8 mouse cellular contexts compared by ENCODE assay signal in genomic region chr3:129213633-129214145, GRCm38 (mm10). TPM values are rescaled to one million over a fixed set of nuclear protein-coding genes. Genes with fewer than 3 reads are reported as not detected.
DNase-seq lines count a peak whose midpoint lies in the region; ATAC-seq lines count a peak whose summit lies in the region.

No protein-coding gene starts in this region.

- DNase-seq in B cell, adult 2 months: peak; percentile 76 to 77
- peak; percentile 90 for DNase-seq in kidney, postnatal 10 days
- peak; percentile 63 for DNase-seq in splenic B cell, adult 2 months (ENCODE audit: low read depth, low spot score)
- DNase-seq in layer of hippocampus, adult 18-20 months (ENCODE audit: low spot score in 2 of 2): no peak

- peak; percentile 87 for ATAC-seq in activated CD4-positive, CD25-positive, alpha-beta regulatory T cell, adult 4 months
- ATAC-seq in embryonic facial prominence, embryonic 15.5 days (ENCODE audit: insufficient number of reproducible peaks, low FRiP score, low TSS enrichment, low read depth): peak; percentile 94
- ATAC-seq in heart, embryonic 15.5 days (replicated peaks; ENCODE audit: insufficient number of reproducible peaks, insufficient read depth, low FRiP score, low read depth): peak; percentile 93
- peak; percentile 79 for ATAC-seq in megakaryocyte, adult 5-6 weeks (ENCODE audit: poor library complexity, severe bottlenecking)

- H3K27me3 ChIP-seq in embryonic facial prominence, embryonic 15.5 days: peaks cover 86% of the 10 kb centered on the region
- H3K27me3 ChIP-seq in heart, embryonic 15.5 days: peaks cover 93% of the 10 kb centered on the region
- H3K27me3 ChIP-seq in splenic B cell, adult 2 months (ENCODE audit: control insufficient read depth, insufficient read depth, low read length, poor library complexity, severe bottlenecking): peaks cover 6% of the 10 kb centered on the region

- no peaks in the 10 kb centered on the region for H3K36me3 ChIP-seq in embryonic facial prominence, embryonic 15.5 days
- H3K36me3 ChIP-seq in heart, embryonic 15.5 days: no peaks in the 10 kb centered on the region
- no peaks in the 10 kb centered on the region for H3K36me3 ChIP-seq in splenic B cell, adult 2 months (ENCODE audit: control insufficient read depth, insufficient read depth, low read length, poor library complexity, severe bottlenecking)

- H3K27ac ChIP-seq in embryonic facial prominence, embryonic 15.5 days (replicated peaks): peak overlapping the region; percentile 79
- H3K27ac ChIP-seq in heart, embryonic 15.5 days: peak overlapping the region; percentile 79

- under 1% methylated on average over 38 of the region's 39 CpGs for WGBS in embryonic facial prominence, embryonic 15.5 days
- 0% methylated on average over 39 of the region's 39 CpGs for WGBS in heart, embryonic 15.5 days

- H3K4me3 ChIP-seq in embryonic facial prominence, embryonic 15.5 days (replicated peaks): peak overlapping the region; percentile 60
- H3K4me3 ChIP-seq in heart, embryonic 15.5 days: peak overlapping the region; percentile 60

- no peaks in the 10 kb centered on the region for H3K9me3 ChIP-seq in embryonic facial prominence, embryonic 15.5 days (replicated peaks)
- no peaks in the 10 kb centered on the region for H3K9me3 ChIP-seq in heart, embryonic 15.5 days (replicated peaks)

- peak overlapping the region; percentile 97 for H3K4me2 ChIP-seq in embryonic facial prominence, embryonic 15.5 days (replicated peaks)
- peak overlapping the region; percentile 90 for H3K4me2 ChIP-seq in heart, embryonic 15.5 days

- H3K9ac ChIP-seq in embryonic facial prominence, embryonic 15.5 days: peak overlapping the region; percentile 45
- H3K9ac ChIP-seq in heart, embryonic 15.5 days: peak overlapping the region; percentile 54

- H3K4me1 ChIP-seq in embryonic facial prominence, embryonic 15.5 days: peaks cover 30% of the 10 kb centered on the region
- H3K4me1 ChIP-seq in heart, embryonic 15.5 days (replicated peaks): peaks cover 28% of the 10 kb centered on the region

RNA-seq across cellular contexts. Expression of gene Pitx2, which starts 14.0 kb away (rescaled TPM):
- not detected for polyA plus RNA-seq in activated CD4-positive, CD25-positive, alpha-beta regulatory T cell, adult 4 months (2017; shearing (Covaris generic))
- 82.5 and 88.3 TPM in 2 replicates for polyA plus RNA-seq in embryonic facial prominence, embryonic 15.5 days (2015; fragmentation: Nextera tagmentation; extraction: Ambion mirVana)
- 15.0 and 19.2 TPM in 2 replicates for polyA plus RNA-seq in heart, embryonic 15.5 days (2015; fragmentation: Nextera tagmentation; extraction: Ambion mirVana)
- total RNA-seq in megakaryocyte, adult 5-6 weeks (2015): not detected in 2 replicates
- total RNA-seq in megakaryocyte, adult 5-6 weeks (2017): not detected in 2 replicates
- not detected for total RNA-seq in layer of hippocampus, adult 18-20 months (2021)

Comparison
In these comparisons a context has a peak if more than half of its experiments do, and no peak if none do; other contexts are left out.
1. DNase-seq: peak in B cell, adult 2 months (2 of 2), kidney, postnatal 10 days (single experiment) and splenic B cell, adult 2 months (single experiment); none in layer of hippocampus, adult 18-20 months (0 of 2).
2. RNA of gene Pitx2, which starts 14.0 kb away (polyA plus RNA-seq): 82.5 to 88.3 TPM in embryonic facial prominence, embryonic 15.5 days and 15.0 to 19.2 TPM in heart, embryonic 15.5 days; not detected in activated CD4-positive, CD25-positive, alpha-beta regulatory T cell, adult 4 months; every median in the first group is over 10 times any median in the second.
3. Peak in every context shown above with its lines, with median percentiles within 50 percentile points of each other: ATAC-seq.